Mouse (Mus musculus) ES-CJ7 (cell line): Measurements from ENCODE around the gene Ccpg1.

Experiments used
- DNase-seq: peaks from one replicate; pipeline ENCODE4 v3.0.0; 2011; ENCODE audit warnings: low read depth, low spot score

The Ccpg1 gene

DNA sequence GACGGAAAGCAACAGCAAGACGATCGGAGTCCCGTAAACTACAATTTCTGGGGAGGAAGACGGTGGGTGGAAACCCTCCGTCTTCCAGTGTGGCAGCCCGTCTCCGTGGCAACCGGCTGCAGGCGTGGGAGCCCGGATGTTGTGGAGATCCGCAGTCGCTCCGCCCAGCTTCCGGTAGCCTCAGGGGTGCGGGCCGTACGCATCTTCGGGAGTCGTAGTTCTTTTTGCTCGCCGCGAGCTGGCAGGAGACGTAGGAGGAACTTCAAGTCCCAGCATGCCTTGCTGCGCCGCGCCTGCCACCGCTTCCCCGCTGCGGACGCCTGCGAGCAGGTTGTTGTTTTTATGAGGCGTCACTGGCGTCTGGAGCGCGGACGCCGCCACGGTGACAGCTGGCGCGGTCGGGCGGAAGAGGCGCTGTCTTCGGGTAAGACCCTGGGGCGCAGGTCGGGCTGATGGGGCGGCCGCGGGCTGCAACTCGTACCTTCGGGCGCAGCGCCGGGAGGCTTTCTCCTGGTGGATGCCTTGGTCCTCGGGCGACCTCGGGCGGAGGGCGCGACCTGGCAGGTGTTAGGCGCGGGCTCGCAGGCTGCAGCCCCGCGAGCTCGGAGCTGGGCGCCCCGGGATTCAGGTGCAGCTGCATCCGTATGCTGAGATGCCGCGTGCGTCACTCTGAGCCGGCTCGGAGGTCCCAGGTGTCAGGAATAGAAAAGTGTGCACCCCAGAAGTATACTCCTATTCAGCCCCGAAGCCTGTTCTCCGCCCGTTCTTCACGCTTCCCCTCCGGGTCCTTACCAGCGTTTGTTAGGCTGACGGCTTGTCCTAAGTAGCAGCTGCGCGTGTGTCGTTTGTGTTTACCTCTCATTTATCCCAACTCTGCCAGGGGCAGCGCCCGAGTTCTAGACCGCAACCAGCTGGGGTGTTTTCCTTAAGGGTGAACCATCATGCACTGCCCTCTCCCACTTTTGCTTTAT, at the start of gene Ccpg1, which contains the start of gene Ccpg1os:
Gene Ccpg1, plus strand, starts transcription at position 180 of the 971 bp plus-strand sequence.
Gene Ccpg1os, minus strand, starts transcription at position 133 of the 971 bp plus-strand sequence.
- peak; percentile 99 for DNase-seq

GRCm38 (mm10) chr9:72936301-72936700, 48.9 kb upstream of the Ccpg1 start:
- no peak for DNase-seq

GRCm38 (mm10) chr9:72943424-72943823, 41.8 kb upstream of the Ccpg1 start:
- peak; percentile 75 for DNase-seq

DNA sequence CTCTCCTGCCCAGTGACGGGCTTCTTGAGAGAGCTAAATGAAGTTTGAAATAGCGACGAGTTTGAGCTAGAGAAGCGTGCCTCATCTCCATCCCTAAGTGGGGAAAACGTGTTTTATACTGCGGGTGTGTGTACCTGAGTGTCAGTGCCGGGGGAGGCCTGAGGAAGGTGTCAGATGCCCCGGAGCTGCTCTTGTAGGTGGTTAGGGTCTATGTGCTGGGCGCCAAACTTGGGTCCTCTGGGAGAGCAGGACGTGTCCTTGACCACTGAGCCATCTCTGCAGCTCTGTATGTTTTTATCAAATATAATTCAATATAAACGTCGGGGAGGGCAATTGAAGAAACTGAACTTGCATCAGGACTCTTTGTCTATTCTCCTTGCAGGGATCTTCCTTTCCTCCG, 40.9 kb upstream of the Ccpg1 start:
- no peak for DNase-seq

- DNase-seq = no peak
These were observed 38.2 kb upstream of the Ccpg1 start for GRCm38 (mm10) chr9:72947010-72947409.

DNA sequence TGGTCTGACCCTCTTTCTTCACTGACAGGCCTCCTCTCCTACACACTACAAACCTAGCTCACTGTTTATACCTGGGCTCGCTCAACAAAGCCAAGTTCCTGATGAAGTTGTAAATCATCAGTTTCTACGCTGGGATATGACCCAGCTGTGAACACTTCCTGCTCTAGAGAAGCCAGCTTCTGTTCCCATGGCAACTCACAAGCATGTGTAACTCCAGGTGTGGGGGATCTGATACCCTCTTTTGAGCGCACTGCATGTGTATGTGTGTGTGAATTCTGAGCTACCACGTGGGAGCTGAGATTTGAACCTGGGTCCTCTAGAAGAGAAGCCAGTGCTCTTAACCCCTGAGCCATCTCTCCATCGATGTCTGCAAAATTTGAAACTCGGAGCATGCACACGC, 35.7 kb upstream of the Ccpg1 start:
- DNase-seq = no peak

GRCm38 (mm10) chr9:72954746-72955145, 30.5 kb upstream of the Ccpg1 start:
- peak; percentile 76 for DNase-seq

- peak; percentile 81 for DNase-seq
These were observed 29.7 kb upstream of the Ccpg1 start for GRCm38 (mm10) chr9:72955546-72955945.

- peak; percentile 86 for DNase-seq
These were observed 26.4 kb upstream of the Ccpg1 start, which contains the start of the genes Dyx1c1 and Gm44503 for GRCm38 (mm10) chr9:72958521-72959450. Gene Dyx1c1 (plus strand): TSS chr9:72958785. Gene Gm44503 (plus strand): TSS chr9:72958852.

- no peak for DNase-seq
These were observed 23.9 kb upstream of the Ccpg1 start for GRCm38 (mm10) chr9:72961346-72961745.

DNA sequence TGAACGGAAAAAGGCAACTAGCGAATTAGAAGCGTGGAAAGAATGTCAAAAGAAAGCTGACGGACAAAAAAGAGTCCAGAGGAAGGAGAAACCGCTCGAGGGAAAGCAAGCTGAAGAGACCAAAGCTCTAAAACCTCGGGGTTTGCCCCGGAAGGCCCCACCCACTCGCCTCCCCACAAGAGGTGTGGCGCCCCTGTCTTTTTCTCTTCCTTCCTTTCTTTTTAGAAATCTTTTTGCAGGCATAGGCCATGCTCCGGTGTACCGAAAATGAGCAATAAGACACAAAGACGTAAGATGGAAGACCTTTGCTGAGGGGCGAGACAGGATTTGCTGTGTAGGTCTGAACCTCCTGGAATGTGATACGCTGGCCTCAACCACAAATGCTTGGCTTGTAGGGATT, 23.3 kb upstream of the Ccpg1 start:
- peak; percentile 42 for DNase-seq

- DNase-seq = peak; percentile 81
These were observed 16.7 kb upstream of the Ccpg1 start for GRCm38 (mm10) chr9:72968349-72969061.

DNA sequence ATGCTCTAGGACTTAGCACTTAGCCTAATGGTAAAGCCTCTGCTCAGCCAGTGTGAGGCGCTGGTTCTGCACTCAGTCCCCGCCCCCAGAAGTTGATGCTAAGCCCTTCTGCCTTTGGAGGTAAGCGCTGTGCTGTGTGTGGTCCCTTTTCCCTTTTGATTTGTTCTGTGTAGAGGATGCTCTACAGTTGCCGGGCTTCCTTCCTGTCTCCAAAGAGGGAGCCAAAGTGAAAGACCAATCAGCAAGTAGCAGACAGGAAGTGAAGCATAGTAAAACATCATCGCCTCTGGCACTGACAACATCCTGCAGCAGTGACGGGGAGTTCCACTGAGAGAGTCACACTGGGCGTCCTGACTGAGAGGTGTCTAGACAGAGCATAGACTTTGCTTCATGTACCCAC, 15.4 kb upstream of the Ccpg1 start:
- DNase-seq = peak; percentile 91

DNA sequence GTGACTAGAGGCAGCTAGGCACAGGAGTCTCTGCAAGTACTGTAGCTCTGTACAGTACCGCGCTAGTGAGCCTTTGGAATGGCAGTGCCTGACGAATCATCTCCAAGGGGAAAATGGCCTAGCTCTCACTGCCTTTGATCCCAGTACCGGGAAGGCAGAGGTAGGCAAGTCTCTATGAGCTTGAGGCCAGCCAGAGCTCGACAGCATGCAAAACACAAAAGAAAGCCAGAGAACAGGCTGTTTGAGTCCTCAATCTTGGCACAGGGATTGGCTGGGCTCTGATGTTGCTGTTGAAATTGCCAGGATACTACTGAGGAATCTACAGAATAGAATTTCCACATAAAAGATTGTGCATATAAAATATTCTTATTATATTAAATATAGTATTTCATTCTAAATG, 12.8 kb upstream of the Ccpg1 start:
- no peak for DNase-seq

DNA sequence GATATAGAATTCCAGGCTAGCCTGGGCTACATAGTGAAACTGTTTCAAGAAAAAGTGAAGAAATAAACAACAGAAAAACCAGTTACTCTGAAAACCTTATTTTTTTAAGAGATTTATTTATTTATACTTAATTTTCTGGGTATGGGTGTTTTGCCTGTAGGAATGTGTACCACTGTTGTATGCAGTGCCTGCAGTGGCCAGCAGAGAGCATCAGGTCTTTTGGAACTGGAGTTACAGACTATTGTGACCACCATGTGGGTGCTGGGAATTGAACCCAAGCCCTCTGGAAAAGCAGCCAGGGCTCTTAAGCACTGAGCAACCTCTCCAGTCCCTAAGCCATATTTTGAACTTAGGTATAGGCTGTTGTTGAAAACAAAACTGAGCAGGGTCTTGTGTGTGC, 12.2 kb upstream of the Ccpg1 start:
- DNase-seq = peak; percentile 43

- DNase-seq = no peak
These were observed 10.5 kb upstream of the Ccpg1 start for GRCm38 (mm10) chr9:72974734-72975133.

DNA sequence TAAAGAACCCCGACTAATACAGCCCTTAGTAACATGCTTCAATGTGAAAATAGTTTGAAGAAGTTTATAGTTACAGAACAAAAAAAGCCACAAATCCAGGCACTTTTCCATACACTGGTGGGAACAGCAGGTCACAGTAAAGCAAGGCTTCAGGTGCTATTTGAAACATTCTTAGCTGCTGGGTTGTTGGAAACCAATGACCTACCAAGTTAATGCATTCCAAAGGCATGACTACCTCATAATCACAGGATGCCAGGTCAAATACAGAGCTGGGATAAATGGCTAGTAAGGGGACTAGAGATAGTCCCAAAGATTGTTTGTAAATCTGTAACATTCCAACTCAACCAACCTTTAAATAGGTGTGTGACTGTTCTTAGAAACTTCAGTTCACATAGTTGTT, 10.0 kb upstream of the Ccpg1 start:
- no peak for DNase-seq

DNA sequence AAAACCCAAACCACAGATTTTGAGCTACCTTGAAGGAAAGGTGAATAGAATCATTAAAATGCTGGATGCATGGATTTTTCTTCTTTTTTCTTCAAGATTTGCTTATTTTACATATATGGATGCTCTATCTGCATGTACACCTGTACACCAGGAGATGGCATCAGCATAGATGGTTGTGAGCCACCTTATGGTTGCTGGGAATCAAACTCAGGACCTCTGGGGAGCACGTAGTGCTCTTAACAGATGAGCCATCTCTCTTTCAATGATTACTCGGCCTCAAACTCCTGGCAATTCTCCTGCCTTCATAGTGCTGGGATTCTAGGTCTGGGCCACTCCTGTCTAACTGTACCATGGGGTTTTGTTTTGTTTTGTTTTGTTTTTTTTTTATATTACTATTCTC, 2.2 kb upstream of the Ccpg1 start:
- DNase-seq = no peak

DNA sequence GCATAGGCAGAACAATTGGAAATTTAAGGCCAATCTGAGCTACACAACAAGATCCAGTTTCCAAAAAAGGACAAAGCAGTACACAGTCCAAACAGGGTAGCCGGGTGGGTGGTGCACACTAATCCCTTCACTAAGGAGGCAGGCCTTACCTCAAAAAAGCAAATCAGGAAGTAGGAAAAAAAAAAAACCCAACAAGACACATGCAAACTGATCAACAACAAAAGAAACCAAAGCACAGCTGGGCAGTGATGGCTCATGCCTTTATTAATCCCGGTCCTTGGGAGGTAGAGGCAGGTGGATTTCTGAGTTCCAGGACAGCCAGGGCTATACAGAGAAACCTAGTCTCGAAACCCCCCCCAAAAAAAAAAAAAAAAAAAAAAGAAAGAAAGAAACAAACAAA, 2.5 kb downstream of the Ccpg1 start:
- no peak for DNase-seq

DNA sequence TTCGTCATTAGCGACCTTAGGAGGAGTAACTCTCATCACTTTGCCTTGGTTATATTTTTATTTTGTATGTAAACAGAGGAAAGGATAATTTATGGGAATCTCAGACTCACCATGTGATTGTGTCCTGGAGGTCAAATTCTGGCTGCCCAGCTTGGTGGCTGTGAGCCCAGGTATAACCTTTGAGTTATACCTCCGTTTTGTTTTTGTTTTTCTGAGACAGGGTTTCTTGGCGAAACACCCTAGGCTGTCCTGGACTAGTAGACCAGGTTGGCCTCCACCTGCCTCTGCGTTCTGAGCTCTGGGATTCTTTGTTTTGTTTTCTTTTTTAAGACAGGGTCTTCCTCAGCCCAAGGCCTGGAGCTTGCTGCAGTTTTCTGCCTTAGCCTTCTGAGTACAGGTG, 3.5 kb downstream of the Ccpg1 start:
- no peak for DNase-seq

DNA sequence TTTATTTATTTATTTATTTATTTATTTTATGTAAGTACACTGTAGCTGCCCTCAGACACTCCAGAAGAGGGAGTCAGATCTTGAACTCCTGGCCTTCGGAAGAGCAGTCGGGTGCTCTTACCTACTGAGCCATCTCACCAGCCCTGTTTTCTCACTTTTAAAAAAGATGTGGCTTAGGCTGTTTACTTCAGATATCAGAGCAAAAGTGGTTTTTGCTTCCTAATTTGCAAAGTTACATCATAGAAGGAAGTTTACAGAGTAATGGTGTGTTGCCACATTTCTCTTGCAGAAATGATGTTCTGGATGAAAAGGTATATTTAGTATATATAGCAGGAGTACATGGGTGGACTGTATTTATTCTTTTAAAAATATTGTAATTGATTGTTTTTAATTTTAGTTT, 6.2 kb downstream of the Ccpg1 start:
- DNase-seq = no peak
